Mouse (Mus musculus) thymus, postnatal 0 days (tissue): ENCODE results near the gene Maml2. TPM values are rescaled to one million over a fixed set of nuclear protein-coding genes. Genes with fewer than 3 reads are reported as not detected.
A peak's percentile ranks its signal among the peaks of the same experiment; 100 is the strongest.

Experiments used
- DNase-seq: peaks from one replicate; pipeline ENCODE4 v3.0.0-alpha.2; 2015; ENCODE audit warnings: low spot score
- polyA plus RNA-seq: library from polyadenylated mRNA; unstranded; fragments of >200 nt; fragmentation: Nextera tagmentation; extraction: Ambion mirVana; gene quantifications from 2 replicates; pipeline ENCODE4 v1.2.1, GENCODE M21; 2015

Gene Maml2
- polyA plus RNA-seq, 1 experiment from 2014 or later, result 7.8 TPM

DNA sequence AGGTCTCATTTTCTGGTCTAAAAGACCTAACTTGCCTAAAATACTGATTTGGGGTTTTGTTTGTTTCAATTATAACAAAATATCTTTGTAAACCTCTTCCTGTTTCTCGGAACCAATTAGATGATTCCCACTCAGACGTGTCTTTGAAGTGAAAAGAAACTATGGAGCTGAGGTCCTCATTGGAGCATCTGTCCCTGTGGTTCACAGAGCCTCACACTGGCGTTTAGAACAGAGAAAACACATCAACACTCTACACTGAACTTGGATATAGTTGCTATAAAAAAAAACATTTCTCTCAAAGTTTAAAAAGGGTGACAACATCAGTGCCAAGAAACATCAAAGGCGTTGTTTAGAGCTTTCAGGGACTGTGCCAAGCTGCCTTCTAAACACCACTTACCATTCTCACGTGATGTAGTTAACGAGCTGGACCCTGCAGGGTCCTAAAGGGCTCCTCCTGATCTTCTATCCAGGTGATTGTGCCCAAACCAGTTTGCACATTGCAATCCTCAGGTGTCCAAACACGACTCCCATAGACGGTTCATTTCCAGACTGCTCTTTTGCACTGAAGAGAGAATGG, 309.9 kb downstream of the Maml2 start:
- no peak for DNase-seq

DNA sequence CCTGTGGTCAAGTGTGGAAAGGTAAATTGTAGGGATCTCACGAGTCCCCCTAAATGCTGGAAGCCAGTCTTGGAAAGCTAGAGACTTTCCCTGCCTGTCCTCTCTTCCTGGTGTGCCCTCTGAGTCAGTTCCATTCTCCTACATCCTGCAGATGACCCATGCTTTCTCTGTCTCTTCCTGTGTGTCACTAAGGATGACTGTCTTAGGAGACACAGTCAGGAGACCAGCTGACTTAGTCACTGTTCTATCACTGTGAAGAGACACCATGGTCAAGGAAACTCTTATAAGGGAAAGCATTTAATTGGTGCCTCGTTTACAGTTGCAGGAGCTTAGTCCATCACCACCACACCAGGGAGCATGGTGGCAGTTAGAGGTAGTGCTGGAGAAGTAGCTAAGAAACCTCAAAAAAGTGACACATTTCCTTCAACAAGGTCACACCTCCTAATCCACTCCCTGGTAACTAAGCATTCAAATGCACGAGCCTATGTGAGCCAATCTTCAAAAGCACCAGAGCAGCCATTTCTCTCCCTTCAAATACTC, 310.8 kb downstream of the Maml2 start:
- no peak for DNase-seq

GRCm38 (mm10) chr9:13611561-13611960, 313.8 kb downstream of the Maml2 start:
- no peak for DNase-seq

- no peak for DNase-seq
Measured at GRCm38 (mm10) chr9:13612371-13612770, 314.6 kb downstream of the Maml2 start.

- no peak for DNase-seq
Measured at GRCm38 (mm10) chr9:13613325-13614268, 315.8 kb downstream of the Maml2 start.

- no peak for DNase-seq
Measured at GRCm38 (mm10) chr9:13616383-13617009, 318.7 kb downstream of the Maml2 start.

- DNase-seq, result no peak
Measured at GRCm38 (mm10) chr9:13620794-13621193, 323.0 kb downstream of the Maml2 start.

DNA sequence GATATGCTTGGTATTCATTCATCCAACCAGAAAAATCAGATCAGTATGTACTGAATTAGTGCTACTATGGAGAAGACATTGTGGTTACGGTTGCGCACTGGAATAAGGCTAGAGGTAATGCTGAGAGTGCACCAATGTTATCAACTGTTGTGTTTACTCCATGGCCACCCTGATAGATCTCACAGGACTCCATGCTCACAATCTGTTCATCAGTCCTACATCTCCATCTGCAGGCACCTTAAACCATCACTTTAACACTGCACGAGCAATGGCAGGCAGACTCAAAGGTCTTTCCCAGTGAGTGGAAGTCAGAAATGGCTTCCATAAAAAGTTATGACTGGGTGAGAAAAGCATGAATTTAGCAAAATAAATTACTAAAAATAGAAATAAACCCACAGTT, 324.2 kb downstream of the Maml2 start:
- DNase-seq, result no peak

GRCm38 (mm10) chr9:13622426-13622825, 324.7 kb downstream of the Maml2 start:
- DNase-seq, result no peak

DNA sequence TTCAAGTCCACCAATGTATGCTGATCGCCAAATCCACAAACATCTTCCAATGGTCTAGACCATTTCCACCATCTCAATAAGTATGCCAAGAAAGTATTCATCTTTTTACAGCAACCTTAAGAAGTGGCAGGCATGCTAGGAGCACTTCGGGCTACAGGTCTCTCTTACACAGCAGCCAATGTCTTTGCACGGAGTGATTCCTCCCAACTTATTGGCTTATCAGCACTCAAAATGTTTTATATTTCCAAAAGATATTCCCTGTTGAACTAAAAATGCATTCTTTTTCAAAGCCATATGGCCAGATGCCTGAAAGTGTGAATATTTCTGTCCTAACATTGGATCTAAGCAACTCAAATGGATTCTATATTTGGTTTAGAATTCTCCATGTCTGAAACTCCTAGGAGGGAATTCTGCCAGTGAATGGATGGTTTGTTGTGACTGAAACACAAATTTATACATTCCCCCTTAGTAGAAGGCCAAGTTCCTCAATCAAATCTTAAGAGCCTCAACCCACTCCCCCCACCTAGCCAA, 326.2 kb downstream of the Maml2 start:
- DNase-seq, result no peak

- DNase-seq, result no peak
Measured at GRCm38 (mm10) chr9:13624780-13625179, 327.0 kb downstream of the Maml2 start.

DNA sequence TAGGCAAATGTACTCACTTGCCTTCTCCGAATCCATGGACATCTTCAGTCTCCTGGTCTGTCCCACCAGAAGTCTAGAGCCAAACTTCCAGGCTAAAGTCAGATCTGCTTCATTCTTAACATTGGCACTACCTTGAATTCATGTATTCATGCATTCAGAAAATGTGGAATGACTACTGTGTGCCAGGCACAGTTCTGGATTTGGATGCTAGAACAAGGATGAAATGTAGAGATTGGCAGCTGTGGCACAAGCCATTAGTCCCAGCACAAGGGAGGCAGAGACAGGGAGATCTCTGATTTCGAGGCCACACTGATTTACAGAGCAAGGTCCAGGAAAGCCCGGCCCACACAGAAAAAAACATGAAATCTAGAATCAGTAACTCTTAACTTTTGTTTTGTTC, 327.5 kb downstream of the Maml2 start:
- no peak for DNase-seq

GRCm38 (mm10) chr9:13626480-13626879, 328.7 kb downstream of the Maml2 start:
- no peak for DNase-seq

- no peak for DNase-seq
Measured at GRCm38 (mm10) chr9:13633371-13633770, 335.6 kb downstream of the Maml2 start.

DNA sequence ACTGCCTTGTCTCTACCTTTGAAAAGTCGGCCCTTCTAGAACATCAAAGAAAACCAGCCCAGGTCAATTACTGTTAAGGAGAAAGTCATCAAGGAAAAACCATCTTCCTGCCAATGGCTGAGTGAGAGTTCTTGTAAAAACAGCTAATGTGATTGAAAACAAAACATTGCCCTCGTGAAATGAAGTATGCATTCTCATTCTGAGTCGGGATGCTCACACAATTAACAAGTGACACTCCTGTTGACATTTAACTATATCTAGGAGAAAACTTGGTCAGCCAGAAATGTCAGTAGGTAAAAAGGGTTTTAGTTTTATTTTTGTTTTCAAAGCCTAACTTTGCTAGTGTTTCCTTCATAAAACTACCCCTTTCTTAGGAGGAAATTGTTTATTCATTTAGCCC, 341.9 kb downstream of the Maml2 start:
- DNase-seq, result no peak

DNA sequence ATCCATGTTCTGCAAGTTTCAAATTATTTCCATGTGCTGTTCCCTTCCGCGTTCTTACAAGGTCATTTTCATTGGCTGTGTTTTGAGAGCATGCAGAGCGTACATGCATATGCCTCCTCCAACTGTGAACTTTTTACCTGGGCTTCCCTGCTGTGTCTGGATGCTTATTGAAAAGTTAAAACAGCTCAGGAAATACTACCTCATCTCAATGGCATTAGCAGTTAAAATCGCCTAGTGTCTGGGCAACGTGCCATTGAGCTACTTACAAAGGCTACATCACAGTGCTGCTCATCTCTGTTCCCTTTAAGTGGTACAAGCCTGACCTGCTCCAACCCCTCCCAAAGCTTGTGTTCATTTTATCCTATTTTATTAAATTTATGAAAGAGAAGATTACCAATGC, 347.4 kb downstream of the Maml2 start:
- DNase-seq, result no peak

- DNase-seq, result no peak
Measured at GRCm38 (mm10) chr9:13651065-13651464, 353.3 kb downstream of the Maml2 start.

DNA sequence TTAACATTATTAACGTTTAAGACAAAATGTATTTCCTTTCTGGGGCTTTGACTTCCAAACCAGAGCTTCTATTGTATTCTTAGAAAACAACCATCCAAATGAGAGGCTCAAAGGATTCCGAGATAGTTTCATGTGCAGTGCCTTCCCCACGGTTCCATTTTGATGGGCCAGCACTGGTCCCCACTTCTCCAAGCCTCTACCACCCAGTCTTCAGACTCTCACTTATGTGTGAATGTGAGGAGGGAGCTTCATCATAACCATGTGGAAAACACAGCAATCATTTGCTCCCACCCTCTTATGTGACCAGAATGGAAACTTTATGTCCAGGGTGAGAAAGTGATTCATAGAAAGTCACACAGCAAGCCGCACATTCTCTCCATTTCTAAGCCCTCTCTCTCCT, 354.1 kb downstream of the Maml2 start:
- no peak for DNase-seq

- DNase-seq, result no peak
Measured at GRCm38 (mm10) chr9:13652389-13652877, 354.7 kb downstream of the Maml2 start.

- DNase-seq, result peak; percentile 45
Measured at GRCm38 (mm10) chr9:13652917-13653316, 355.2 kb downstream of the Maml2 start.

- no peak for DNase-seq
Measured at GRCm38 (mm10) chr9:13661768-13662623, 364.2 kb downstream of the Maml2 start.
